Mouse (Mus musculus) thymus, adult 2 months (tissue): Measurements from ENCODE around the gene Psmc3ip.

ENCODE experiments used
- CTCF ChIP-seq: fragments of 200-500 bp; IDR thresholded peaks from 2 replicates; pipeline ENCODE4 v1.5.1; 2012; ENCODE audit warnings: mild to moderate bottlenecking, control low read depth, low read length, moderate library complexity, borderline replicate concordance; ENCODE audit not compliant: control insufficient read depth, poor library complexity, insufficient read depth; ENCODE audit errors: extremely low read depth
- POLR2A ChIP-seq: fragments of 200-500 bp; IDR thresholded peaks from 2 replicates; pipeline ENCODE4 v1.6.1; 2012; ENCODE audit warnings: mild to moderate bottlenecking, low read length, control low read depth, moderate library complexity; ENCODE audit not compliant: control insufficient read depth, poor library complexity, insufficient read depth; ENCODE audit errors: extremely low read depth

DNA sequence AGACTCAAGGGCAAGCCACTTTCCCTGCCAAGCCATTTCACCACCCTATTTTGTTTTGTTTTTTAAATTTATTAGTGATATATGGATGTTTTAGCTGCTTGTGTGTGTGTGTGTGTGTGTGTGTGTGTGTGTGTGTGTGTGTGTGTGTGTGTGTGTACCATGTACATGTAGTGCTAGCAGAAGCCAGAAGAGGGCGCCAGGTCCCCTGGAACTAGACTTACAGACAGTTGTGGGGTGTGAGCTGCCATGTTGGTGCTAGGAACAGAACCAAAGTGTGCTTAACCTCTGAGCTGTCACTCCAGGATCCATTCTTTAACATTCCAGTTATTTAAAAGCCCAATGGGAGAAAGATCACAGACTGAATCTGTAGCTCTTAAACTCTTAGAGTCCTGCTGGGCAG lies 31.8 kb upstream of the Psmc3ip start:
- no peak for TF ChIP-seq CTCF
- TF ChIP-seq POLR2A: no peak
